Mouse (Mus musculus) heart, postnatal 14 days (tissue): ENCODE data around the gene Siglec1. TPM values are rescaled to one million over a fixed set of nuclear protein-coding genes. Genes with fewer than 3 reads are reported as not detected.
"Not testable (repeated sequence)": the region's sequence is repeated elsewhere in the genome, so short reads cannot be mapped to it uniquely, and the experiment has no call there.

ENCODE experiments used
- DNase-seq, 2 experiments: peaks; one replicate each; pipeline ENCODE4 v3.0.0; 2021 to 2022
- intact Hi-C: fragments of 180-260 bp; cut with DNase I; formaldehyde crosslinking; loops from one replicate; pipeline ENCODE4 v1.15.1; 2025
- total RNA-seq, 2 experiments: library from RNA; stranded (reverse); gene quantifications; 2 replicates each; pipeline ENCODE4 v1.2.3; 2021

The Siglec1 gene
- total RNA-seq, 2 experiments from 2014 or later, result 1.3 to 1.5 TPM

DNA sequence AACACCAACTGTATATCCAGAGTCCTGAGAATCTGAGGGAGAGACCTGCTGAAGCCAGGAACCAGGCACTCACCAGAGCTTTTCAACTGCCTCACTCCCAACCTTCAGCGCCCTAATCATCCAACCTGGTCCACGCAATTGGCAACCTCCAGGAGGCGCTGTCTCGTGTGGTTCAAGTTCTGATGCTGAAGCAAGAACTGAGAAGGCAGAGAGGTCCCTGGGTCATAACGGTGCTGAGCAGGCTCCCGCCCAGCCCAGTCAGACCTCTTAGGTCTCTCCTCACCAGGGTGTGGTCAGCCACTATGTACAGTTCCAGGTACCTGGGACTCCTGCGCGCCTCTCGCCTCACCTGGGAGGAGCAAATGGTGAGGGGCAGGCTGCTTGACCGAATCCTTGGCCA lies 30.9 kb downstream of the Siglec1 start:
- intact Hi-C loops, result loop anchor here (10.0 kb wide), 1 partner anchor 359 kb away; no protein-coding TSS in a partner anchor

DNA sequence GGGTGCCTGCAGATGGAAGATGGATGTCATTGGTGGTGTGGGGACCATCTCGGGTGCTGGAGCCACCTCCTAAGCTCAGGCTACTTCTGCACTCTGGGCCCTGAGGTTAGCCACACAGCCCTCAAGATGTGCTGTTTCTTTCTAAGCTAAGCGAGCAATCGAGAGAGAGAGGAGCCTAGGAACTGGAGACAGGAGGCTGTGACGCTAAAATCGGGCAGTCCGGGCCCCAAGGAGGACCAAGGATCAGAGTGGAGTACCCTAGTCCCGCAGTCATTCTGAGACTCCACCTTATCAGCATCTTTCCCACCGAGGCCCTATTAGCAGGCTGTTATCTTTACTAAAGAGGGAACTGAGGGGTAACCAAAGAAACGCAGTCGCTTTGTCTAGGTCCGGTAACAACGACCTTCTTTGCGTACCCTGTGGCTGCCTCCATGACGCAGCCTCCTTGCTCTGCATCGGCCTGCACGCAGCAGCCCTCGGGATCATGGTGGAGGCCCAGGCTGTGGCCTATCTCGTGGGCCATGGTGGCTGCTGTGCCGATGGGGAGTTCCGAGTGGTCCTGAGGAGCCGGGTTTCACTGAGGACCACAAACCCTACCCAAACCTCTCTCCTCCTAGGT lies 31.8 kb downstream of the Siglec1 start:
- intact Hi-C loops, result loop anchor here (10.0 kb wide), 1 partner anchor 360 kb away; no protein-coding TSS in a partner anchor
- DNase-seq, result no peak

More for the DNA sequence above, 30.9 kb downstream of the Siglec1 start:
- DNase-seq, result peak; percentile 63 to 76

DNA sequence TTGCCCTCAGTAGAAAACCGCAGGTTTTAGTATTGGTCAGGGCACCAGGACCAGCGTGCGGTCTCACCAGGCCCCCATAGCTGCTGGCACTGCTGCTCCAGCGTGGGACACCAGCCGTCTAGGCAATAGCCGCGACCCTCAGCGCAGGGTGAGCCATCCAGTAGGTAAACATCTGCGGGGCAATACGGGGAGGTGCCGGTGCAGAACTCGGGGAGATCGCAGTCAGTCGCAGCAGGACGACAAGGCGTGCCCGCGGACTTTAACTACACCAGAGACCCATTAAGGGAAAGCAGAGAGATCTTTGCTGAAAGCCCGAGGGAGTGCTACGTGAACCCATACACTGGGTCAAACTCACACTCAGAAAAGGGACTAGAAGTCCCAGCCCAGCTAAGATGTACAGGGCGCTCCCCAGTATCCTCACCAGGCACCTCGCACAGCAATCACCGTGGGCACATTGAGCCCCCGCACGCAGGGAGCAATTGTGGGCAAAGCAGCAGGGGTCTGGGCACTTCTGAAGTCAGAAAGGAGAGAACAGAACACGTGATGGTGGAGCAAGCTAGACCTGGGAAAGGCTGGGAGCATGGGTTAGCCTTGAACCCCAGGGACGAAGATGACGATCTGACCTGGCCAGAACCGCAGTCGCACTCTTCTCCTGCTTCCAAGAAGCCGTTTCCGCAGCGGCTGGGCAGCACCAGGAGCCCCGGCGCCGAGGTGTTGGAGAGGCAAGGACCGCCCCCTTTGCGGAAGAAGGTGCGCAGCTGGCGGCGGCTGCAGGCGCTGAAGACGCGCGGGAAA lies 32.5 kb downstream of the Siglec1 start:
- intact Hi-C loops, result loop anchor here (10.0 kb wide), 1 partner anchor 361 kb away; no protein-coding TSS in a partner anchor
- no peak for DNase-seq

DNA sequence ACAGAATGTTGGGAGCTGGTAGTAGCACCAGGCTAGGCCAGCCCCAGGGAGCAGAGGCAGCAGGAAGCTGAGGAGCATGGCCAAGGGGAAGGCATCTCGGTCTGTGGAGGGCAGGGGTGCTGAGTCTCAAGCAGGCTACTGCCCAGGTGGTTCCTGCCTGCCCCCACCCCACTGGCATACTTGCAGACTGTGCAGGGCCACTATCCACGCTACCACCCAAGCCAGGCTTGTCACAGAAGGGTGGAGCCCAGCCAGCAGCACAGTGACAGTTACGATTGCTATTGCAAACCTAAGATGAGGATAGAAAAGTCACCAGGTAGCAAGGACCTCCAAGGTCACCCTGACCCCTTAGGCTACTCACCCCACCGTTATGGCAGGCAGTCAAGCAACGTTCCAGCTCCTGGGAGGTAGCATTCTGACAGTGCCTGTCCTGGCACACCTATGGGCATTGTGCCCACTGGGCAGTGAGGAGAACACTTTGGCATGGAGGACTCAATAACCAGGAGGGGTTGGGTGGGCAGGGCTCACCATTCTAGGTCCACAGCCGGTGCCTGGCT lies 33.6 kb downstream of the Siglec1 start:
- intact Hi-C loops, result loop anchor here (10.0 kb wide), 1 partner anchor 362 kb away; no protein-coding TSS in a partner anchor
- DNase-seq, result no peak

DNA sequence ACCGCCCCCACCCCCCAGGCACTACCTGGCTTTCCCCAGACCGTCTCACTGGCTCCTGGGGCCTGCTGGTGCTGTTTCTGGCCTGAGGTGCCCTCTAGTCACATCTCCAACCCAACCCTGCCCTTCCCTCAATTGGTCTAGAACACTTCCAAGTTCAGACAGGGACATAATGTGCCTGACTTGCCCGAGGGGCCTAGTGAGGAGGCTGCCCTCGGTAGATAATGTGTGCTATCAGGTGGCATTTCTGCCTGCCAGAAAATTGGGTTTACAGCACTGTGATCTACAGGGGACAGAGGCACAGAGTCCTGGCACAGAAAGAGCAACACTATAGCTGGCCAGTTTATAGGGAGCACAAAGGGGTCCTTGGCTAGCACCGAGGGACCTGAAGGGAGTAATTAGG lies 34.5 kb downstream of the Siglec1 start:
- DNase-seq, result no peak
- intact Hi-C loops, result loop anchor here (10.0 kb wide), 1 partner anchor 363 kb away; no protein-coding TSS in a partner anchor

DNA sequence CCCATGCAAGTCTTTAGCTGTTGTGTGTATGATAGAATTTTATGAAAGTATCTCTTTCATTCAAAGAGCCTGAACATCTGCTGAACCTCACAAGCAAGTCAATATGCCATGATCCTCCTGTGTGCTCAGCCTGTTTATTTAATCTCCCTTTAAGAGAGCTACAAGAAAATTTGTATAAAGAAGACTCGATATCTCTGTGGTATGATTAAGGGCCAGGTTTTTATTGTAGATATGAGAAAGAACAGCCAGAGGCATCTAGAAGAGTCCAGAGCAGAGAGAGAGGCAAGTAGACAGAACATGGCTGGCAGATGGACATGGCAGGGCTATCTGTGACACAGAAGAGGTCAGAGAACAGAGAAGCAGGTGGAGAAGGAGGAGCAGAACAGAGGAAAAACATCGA lies 40.5 kb downstream of the Siglec1 start:
- intact Hi-C loops, result no loop called here
- DNase-seq, result no peak

DNA sequence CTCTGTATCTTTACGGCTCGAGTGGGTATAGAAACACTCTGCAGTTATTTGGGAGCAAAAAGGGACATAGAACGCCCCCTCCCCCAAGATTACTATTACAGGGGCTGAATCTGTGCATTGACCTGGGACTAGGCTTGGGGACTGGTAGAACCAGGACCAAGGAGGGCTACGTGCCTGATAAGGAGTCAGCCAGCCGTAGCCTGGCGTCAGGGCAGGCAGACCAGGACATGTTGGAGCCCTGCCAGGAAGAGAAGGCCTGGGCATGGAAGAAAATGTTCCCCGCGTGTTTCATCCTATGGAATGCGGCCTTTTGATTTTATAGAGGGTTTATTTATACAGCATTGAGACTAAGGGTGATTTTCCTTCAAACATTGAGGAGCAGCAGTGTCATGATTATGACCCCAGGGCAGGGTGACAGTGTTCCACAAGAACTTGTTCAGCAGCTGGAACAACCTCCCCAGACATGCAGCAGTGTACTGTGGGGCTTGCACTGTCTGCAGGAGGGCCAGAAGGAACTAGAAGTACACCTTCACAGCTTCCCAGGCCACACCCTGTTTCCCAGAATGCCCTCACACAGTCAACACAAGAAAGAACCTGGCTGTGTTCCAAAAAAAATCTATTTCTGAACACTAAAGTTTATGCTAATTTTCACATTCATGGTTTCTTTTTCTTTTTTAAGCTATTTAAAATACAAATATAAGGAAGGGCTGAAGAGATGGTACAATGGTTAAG lies 41.4 kb downstream of the Siglec1 start:
- intact Hi-C loops, result no loop called here
- DNase-seq, result no peak

DNA sequence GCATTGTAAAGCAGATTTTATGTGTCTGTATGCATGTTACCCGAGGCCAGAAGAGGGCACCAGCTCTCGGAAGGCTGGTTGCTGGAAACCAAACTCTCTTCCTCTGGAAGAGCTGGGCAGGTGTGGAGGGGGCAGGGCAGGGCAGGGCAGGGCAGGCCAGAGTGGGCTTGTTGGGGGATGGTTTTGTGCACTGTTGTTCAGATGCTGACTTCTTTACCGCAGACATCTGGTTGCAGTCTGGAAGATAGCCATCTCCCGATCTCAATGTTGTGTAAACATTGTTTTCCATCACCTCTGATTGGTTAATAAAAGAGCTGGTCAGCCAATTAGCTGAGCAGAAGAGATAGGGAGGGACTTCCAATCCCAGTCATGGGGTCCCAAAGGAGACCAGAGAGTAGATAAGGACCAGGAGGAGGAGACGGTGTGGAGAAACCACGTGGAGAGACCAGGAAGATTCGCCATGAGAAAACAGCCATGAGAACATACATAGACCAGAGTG lies 42.2 kb downstream of the Siglec1 start:
- DNase-seq, result no peak
- intact Hi-C loops, result no loop called here

DNA sequence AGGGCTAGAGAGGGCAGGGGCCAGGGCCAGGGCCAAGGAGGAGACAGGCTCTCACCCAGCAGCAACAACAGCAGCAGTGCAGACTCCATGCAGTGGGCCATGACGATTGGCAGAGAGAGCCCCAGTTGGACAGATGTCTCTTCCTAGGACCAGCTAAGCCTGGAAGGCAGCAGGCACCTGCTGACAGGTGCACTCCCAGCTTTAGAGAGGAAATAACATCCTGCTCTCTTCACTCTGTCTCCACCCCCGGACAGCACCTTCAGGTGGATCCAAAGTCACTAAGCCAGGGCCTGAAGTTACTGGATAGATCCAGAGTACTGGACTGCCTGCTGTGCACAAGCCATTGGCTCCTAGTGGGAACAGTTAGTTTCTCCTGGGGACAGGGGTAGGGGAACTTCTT lies 43.6 kb downstream of the Siglec1 start, which contains the start of gene Gfra4:
TSS of gene Gfra4 (minus strand) at position 101 of the 400 bp plus-strand sequence.
- DNase-seq, result no peak
- intact Hi-C loops, result no loop called here

DNA sequence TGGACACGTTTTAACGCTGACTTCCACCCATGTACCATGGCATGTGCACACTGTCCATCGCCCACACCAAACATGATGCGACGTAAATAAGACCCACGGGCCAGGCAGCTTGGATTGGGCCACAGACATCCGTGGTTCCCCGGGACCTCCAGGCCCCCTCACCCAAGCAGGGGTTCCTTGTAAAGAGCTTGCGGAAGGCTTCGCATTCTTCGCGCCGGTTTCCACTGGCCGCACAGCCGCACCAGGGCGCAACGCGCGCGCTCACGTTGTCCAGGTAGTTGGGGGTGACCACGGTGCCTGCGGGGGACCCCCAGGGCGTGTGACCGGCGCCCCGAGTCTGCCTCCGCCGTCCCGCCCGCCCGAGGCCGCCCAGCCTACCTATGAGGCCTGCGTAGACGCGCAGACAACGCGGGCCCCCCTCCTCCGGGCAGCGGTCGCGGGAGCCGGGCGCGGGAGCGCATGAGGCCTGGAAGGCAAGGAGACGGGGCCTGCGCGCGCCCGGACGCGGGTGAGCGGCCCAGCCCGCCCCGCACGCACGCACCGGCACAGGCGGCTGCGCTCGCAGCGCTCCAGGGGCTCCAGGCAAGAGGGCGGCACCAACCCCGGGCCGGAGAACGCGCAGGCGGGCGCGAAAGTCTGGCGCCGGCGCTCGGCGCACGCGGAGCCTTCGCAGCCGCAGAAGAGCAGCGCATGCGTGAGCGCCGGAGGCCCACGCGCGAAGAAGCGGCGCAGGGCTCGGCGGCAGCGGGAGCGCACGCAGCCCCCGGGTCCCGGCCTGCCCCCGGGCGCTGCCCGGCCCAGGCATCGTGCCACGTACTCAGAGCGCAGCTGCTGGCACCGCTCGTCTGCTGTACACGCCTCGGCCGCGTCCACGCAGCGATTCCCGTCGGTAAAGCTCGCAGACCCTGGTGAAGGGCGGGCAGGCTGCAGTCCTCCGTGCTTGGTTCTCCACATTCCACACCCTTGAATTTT lies 45.4 kb downstream of the Siglec1 start:
- intact Hi-C loops, result no loop called here
- DNase-seq, result peak; percentile 49 to 60

DNA sequence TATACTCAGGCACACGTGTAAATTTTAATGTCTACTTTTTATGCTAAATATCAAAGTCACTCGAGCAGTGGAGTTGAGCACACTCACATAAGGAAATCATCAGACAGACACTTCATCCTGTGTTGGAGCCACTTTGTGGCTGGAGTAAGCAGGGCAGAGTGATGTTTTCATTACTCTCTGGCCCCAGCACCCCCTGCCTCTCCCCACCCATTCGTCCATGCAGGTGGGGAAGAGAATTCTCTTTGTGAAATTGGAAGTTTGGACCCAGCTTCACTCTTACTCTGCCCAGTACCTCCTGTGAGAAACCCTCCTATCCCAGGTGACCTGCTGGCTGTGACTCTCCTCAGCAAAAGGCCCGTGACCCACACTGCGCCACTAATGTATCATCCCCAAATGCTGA lies 47.9 kb downstream of the Siglec1 start:
- intact Hi-C loops, result no loop called here
- no peak for DNase-seq

DNA sequence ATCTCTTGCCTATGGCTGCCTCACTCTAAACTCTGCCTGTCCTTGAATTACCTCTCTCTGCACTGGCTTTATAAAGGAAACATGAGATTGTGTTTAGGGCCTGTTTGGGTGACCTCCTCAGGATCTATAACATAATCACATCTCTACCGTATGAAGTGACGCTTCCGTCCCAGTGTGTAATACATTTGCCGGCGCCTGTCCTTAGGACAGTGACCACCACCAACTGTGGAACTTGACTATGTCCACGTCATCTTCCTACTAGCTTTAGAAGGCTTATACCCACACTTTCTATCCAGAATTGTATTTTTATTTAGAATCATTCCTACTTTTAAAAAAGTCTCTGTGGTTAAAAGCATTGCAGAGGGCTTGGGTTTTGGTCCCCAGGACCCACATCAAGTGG lies 48.4 kb downstream of the Siglec1 start:
- intact Hi-C loops, result no loop called here

DNA sequence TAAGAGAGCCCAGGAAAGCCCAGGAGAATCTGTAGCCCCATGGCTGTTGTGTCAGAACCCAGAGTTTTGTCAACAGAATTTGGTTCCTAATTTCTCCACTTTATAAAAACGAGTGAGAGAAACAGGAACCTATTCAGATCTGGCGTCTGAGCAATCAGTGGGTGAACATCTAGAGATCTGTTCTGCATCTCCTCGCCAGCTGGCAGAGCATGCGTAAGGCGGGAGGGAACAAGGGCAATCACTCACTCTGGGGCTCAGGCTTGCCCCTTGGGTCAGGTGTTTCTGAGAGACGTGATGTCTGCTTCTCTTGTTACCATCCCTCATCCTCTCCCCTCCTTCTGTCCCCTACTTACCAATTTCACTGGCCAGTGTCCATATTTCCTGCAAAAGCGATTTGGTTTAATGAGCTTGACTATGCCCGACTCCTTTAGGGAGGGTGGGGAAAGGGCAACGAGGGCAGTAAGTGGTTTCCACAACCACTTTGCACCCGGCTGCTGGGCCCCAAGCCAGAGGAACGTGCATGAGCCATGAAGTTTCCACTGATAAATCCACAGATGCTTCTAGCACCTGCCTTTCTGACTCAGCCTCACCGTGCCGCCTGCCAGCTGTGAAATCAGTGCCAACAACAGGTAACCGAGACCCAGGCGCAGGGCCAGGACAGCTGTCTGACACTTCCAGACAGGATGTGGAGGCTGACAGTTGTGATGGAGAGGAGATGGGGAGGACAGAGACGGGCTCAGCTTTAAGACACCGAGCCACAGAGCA lies 49.2 kb downstream of the Siglec1 start:
- intact Hi-C loops, result no loop called here

More for the DNA sequence above, 48.4 kb downstream of the Siglec1 start:
- DNase-seq, result no peak

DNA sequence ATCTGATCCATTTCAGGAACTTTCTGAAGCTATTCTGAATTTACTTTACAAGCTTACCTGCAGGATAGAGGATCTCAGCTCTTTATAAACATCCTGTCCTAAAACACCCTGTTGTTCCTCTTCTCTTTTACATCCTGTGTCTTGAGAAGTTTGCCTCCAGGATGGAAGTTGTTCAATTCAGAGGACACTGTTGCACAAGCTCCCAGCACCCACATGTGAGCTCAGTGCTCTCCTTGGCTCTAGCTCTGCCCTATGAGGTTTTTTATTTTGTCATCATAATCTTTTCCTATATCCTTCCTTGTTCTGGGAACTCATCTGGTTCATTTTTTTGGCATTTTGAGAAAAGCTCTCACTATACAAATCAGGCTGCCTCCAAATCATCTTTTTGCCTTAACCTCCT lies 49.8 kb downstream of the Siglec1 start:
- no peak for DNase-seq
- intact Hi-C loops, result no loop called here

More for the DNA sequence above, 49.2 kb downstream of the Siglec1 start:
- peak; percentile 52 for DNase-seq

DNA sequence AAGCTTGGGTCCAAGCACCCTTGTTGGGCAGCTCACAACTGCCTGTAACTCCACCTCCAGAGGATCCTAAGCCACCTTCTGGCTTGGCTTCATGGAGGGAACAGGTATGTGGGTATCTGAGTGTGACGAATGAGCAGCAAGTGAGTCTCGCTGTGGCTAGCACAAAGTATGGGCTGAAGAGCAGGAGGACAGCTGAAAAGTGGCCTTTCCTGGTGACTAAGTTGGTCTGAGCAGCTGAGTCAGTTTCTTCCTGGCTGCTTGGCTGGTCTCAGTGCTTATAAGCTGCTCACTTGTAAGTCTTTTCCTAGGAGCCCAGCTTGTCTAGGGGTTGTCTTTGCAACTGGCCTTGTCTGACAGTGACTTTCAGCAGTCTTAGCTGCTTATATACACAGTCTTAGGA lies 50.2 kb downstream of the Siglec1 start:
- no peak for DNase-seq
- intact Hi-C loops, result no loop called here

DNA sequence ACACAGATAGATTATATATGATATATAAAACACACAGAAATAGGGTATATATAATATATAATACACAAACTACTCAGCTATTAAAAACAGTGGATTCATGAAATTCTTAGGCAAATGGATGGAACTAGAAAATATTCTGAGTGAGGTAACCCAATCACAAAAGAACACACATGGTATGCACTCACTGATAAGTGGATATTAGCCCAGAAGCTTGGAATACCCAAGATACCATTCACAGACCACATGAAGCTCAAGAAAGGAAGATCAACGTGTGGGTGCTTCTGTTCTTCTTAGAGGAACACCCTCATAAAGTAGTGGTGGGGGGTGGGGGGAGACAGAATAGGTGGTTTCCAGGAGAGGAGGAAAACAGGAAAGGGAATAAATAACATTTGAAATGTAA lies 55.2 kb downstream of the Siglec1 start:
- intact Hi-C loops, result not testable (repeated sequence)

DNA sequence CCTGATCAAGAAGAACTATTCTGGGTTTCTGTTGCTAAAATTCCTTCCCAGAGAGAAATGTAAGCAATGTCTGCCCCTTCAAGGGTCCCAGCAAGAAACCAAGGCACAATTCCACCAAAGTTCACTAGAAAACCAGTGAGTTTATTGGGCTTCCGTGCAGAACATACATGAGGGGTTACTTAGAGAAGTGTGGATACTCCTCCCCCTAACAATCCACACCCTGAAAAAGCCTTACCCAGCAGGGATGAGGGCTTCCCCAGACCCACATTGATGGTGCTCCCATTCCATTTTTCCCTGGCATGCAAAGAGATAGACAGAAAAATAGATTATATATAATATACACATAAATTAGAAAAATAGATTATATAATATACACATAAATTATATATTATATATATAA lies 55.6 kb downstream of the Siglec1 start:
- DNase-seq, result no peak
- intact Hi-C loops, result no loop called here

More for the DNA sequence above, 55.2 kb downstream of the Siglec1 start:
- not testable (repeated sequence) for DNase-seq

DNA sequence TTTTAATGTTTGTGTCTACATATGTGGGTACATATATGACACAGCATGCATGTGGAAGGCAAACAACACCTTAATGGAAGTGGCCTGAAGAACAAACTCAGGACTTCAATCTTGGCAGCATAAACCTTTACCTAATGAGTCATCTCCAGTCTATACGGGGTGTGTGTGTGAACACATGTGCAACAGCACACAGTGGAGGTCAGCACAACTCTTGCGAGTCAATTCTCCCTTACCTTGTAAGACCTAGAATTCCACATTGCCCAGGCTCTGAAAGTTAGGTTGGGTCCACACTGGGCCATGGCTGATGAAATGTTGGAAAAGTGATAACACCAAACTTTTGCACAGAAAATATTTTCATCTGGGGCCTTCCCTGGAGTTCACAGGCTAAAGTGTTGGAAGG lies 56.0 kb downstream of the Siglec1 start:
- intact Hi-C loops, result no loop called here
- no peak for DNase-seq
